Mouse (Mus musculus) B cell, adult 62 days (primary cell): Measurements from ENCODE around the gene Ccdc190. TPM values are rescaled to one million over a fixed set of nuclear protein-coding genes. Genes with fewer than 3 reads are reported as not detected.

ENCODE experiments used
- total RNA-seq: library from RNA; stranded (reverse); gene quantifications from 4 replicates; pipeline ENCODE4 v1.2.4, GENCODE M21; 2023

Gene Ccdc190
- not detected in 4 replicates for total RNA-seq

DNA sequence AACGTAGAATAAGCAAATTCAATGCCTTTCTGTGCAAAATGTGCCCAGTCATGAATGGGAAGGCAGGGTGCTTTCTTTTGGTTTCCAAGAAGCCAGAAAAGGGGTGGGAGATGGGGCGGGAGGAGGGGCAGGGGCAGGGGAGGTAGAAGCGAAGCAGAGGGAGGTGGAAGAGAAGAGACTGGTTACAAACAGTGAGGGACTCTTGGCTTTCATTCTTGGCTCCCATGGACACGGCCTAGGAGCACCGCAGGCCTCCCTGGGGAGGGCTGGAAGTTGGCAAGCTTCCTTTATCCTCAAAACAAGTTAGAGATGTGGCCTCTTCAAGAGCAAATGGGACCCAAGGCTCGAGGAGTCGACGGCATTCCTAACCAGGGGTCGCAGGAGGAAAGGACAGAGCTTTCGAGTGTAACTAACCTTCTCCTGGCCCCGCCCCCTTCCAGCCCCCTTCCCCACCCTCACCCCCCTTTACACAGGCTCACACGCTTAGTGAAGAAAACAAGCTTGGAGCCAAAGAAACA, at the start of gene Ccdc190:
Gene Ccdc190, plus strand, starts transcription at position 195 of the 518 bp plus-strand sequence.

DNA sequence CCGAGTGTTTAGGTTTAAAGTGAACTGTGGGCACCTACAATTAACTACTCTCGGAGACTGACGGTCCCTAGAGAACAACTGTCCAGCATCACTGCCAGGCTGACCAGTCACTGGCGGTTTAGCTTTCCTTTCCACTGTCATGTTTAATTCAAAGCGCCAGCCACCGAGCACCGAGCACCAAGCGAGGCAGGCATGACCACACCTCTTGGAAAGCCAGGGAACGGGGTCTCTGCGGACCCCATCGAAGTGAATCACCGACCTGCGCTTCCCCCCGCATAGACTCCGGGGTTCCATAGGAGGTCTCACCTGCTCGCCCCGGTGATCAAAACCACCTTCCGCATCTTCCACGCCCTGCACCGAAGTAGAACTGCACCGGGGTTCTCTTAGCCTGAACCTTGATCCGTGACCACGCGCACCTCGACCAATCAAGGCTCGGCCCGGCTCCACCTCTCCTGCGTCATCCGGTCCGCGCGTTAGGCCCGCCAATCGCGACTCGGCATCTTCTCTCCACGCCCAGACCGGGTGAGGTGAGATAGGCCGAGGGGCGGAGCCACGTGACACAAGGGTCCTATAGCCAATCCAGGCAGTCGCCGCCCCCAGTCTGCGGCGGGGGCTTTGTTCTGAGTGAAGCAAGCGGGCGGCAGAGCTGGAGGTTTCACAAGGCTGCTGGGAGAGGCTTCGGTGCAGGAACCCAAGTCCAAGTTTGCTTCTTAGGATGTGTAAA, 40.5 kb downstream of the Ccdc190 start, which contains the start of gene Hsd17b7:
Gene Hsd17b7, minus strand, starts transcription at position 450 of the 724 bp plus-strand sequence.

Other genes with a start within 250 kb of the Ccdc190 start
- gene Rgs4, start 181.0 kb upstream of the Ccdc190 start, total RNA-seq = not detected in 4 replicates
- gene Hsd17b7, start 40.6 kb downstream of the Ccdc190 start, total RNA-seq = 9.0 to 13.0 TPM (median 10.9 TPM) in 4 replicates
- gene Ddr2, start 182.1 kb downstream of the Ccdc190 start, total RNA-seq = 0.19 TPM in 1 of 4 replicates, not detected in the others
- gene Uap1, start 246.3 kb downstream of the Ccdc190 start, total RNA-seq = 66.1 to 84.7 TPM (median 75.8 TPM) in 4 replicates